Mouse (Mus musculus) left cerebral cortex, adult 2 months (tissue): Measurements from ENCODE around the gene Aspg. TPM values are rescaled to one million over a fixed set of nuclear protein-coding genes. Genes with fewer than 3 reads are reported as not detected.

Experiments
- DNase-seq, 2 experiments: peaks; one replicate each; pipeline ENCODE4 v3.0.0; 2021 to 2022; ENCODE audit warnings: low spot score in 2 of 2, mixed read lengths in 1 of 2; ENCODE audit errors: extremely low spot score in 1 of 2
- H3K27ac ChIP-seq: fragments of 200-600 bp; 2 replicates; pipeline ENCODE4 v1.8.1; 2022
- H3K4me3 ChIP-seq: fragments of 200-600 bp; 2 replicates; pipeline ENCODE4 v1.8.1; 2022
- CTCF ChIP-seq: fragments of 200-600 bp; IDR thresholded peaks from 2 replicates; pipeline ENCODE4 v1.8.1; 2022; ENCODE audit warnings: antibody characterized with exemption, mild to moderate bottlenecking, moderate library complexity
- intact Hi-C: fragments of 180-260 bp; cut with DNase I; formaldehyde crosslinking; loops from one replicate; pipeline ENCODE4 v1.15.1; 2025
- long read RNA-seq, 2 experiments: library from polyadenylated mRNA; stranded (forward); transcript quantifications; one replicate each; pipeline ENCODE4 v2.0.0; 2021; ENCODE audit warnings: borderline mapping rate in 2 of 2
- total RNA-seq, 2 experiments: library from RNA; stranded (reverse); gene quantifications; 2 replicates each; pipeline ENCODE4 v1.2.3; 2021

Gene Aspg
- total RNA-seq = 1 to 10 TPM; 4.7 to 4.9 TPM
- long read RNA-seq, experiment 1 = 0 reads
- long read RNA-seq, experiment 2, partial matches to known transcripts = 0 of 2 reads
- long read RNA-seq, experiment 2, other reads (novel, unspliced or antisense) = 2 of 2 reads

DNA sequence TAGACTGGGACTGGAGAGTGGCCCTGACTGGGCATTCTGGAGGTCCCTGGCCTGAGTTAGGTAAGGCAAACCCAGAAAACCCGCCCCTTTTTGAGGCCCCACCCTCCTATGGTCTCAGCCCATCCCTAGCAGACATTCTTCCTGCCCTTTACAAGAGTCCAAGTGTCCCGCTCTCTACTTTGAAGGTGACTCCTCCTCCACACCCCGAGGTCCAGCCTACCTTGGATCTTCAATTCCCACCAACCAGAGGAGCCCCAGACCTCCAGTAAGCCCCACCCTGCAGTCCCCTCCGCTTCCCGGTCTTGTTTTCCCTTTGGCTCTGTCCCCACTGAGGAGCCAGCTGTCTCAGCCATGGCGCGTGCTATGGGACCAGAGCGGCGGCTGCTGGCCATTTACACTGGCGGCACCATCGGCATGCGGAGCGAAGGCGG is at the start of gene Aspg:
Gene Aspg, plus strand, starts transcription at position 139 of the 431 bp plus-strand sequence.
- intact Hi-C loops = no loop called here
- TF ChIP-seq CTCF = no peak
- Histone ChIP-seq H3K27ac (no peak within 1 kb of the TSS), H3K4me3 (no peak within 1 kb of the TSS)
- no peak for DNase-seq

GRCm38 (mm10) chr12:112077651-112078050 is 28.8 kb upstream of the Aspg start:
- intact Hi-C loops = loop anchor here (1.0 to 2.0 kb wide), 2 partner anchors 13 to 63 kb away; no protein-coding TSS in a partner anchor
- DNase-seq = peak; percentile 56 to 82
- TF ChIP-seq CTCF = peak; percentile 82
- Histone ChIP-seq H3K27ac (no peak overlapping the region), H3K4me3 (no peak overlapping the region)

- no peak overlapping the region for H3K27ac ChIP-seq
- intact Hi-C loops = no loop called here
- no peak for DNase-seq
- no peak overlapping the region for H3K4me3 ChIP-seq
- no peak for TF ChIP-seq CTCF
These were observed 26.6 kb upstream of the Aspg start for GRCm38 (mm10) chr12:112079911-112080310.

DNA sequence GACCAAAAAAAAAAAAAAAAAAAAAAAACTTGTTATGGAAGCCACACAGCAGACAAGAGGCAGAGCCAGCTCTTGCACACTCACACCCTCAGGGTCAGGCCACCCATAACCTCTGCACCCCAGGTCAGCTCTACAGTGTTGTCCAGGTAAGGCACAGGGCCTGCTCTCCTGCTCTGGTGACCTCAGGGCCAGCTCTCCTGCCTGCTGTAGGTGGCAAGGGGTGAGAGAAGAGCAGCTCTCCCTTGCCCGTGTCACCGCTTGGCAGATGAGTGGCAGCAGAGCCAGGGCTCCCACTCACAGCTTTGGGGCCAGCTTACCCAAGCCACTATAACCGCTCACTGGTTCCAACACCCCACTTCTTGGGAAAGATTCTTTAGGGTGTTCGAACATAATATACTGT is 25.6 kb upstream of the Aspg start:
- intact Hi-C loops = no loop called here
- DNase-seq = no peak
- no peak for TF ChIP-seq CTCF
- H3K27ac ChIP-seq = no peak overlapping the region
- no peak overlapping the region for H3K4me3 ChIP-seq

GRCm38 (mm10) chr12:112082241-112082640 is 24.2 kb upstream of the Aspg start:
- TF ChIP-seq CTCF = no peak
- no peak for DNase-seq
- no peak overlapping the region for H3K4me3 ChIP-seq
- no peak overlapping the region for H3K27ac ChIP-seq
- intact Hi-C loops = no loop called here

DNA sequence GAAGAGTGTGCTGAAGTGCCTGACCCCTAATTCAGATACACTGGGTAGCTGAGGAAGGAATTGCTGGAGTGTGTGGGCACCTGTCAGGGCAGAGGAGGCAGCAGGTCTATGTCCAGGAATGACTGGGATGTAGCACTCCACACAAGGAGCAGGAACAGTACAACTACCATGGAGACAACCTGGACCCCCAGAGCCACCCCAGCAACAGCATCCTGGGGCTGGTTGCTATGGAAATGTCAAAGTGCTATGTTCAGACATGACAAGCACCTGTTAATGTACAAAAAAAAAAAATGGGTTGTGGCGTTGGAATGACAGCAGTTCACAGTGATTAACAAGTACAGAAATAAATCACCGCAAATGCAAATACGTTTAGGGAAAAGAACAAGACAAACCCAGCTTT is 20.2 kb upstream of the Aspg start:
- DNase-seq = no peak
- Histone ChIP-seq H3K4me3 (no peak overlapping the region), H3K27ac (no peak overlapping the region)
- no peak for TF ChIP-seq CTCF
- intact Hi-C loops = no loop called here

GRCm38 (mm10) chr12:112086726-112087125 is 19.8 kb upstream of the Aspg start:
- DNase-seq = no peak
- intact Hi-C loops = no loop called here
- Histone ChIP-seq H3K4me3 (no peak overlapping the region), H3K27ac (no peak overlapping the region)
- TF ChIP-seq CTCF = no peak

DNA sequence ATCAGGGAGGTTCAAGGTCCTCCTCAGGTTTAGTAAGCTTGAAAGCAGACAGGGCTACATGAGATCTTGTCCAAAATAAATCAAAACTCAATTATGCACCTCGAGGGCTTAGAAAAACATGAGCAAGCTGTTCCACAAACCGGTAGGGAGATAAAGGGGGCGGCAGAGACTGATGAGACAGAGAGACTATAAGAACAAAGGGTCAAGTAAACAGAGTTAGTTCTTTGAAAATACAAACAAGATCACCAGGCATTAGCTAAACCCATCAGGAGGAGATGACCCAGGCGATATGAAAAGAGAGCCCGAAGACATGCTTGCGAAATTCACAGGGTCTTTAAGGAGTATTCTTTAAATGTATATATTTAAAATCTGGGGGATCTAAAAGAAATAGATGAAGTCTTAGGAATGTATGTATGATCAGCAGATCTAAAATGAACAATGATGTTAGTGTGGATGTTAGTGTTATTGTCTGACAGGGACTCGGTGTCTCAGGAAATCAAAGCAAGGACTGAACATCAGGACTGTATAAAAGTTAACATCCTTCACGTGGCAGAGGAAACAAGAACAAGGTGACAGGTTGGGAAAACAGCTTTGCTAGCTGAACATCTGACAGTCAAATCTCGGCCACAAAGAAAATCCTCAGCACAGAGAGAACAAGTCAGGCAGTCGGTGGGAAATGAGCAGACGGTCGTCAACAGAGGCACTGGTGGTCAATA is 17.7 kb upstream of the Aspg start:
- TF ChIP-seq CTCF = no peak
- no peak for DNase-seq
- Histone ChIP-seq H3K4me3 (no peak overlapping the region), H3K27ac (no peak overlapping the region)
- intact Hi-C loops = no loop called here

GRCm38 (mm10) chr12:112091054-112091453 is 15.4 kb upstream of the Aspg start:
- intact Hi-C loops = loop anchor here (2.0 to 10.0 kb wide), 3 partner anchors 14 to 336 kb away; partner anchors contain the start of gene Klc1
- H3K4me3 ChIP-seq = no peak overlapping the region
- no peak overlapping the region for H3K27ac ChIP-seq
- peak; percentile 90 for TF ChIP-seq CTCF
- peak; percentile 74 to 77 for DNase-seq

DNA sequence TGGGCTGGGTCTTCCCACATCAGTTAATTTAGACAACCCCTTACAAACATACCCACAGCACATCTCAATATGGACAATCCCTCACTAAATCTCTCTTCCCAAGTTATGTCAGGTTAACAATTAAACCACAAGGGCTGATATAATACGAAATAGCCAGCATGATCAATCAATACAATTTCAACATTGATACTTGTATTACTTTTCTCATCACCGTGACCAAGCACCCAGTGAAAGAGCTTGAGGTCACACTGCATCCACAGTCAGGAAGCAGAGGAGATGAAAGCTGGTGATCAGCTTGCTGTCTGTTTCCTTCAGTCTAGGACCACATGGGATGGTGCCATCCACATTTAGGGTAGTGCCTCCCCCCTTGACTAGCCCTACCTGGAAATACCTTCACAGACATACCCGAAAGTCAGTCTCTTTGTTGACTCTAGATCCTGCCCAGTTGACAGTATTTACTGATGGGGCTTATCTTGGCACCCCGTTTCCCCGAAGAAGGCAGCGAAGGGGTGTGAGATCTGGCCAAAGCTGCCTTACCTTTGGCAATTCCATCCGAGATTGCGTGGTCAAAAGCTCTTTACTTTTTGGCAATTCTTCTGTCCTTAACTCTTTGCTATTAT is 12.1 kb upstream of the Aspg start:
- no peak overlapping the region for H3K4me3 ChIP-seq
- TF ChIP-seq CTCF = no peak
- no peak for DNase-seq
- intact Hi-C loops = loop anchor here (5.0 to 10.0 kb wide), 2 partner anchors 217 to 340 kb away; partner anchors contain the start of gene Klc1
- H3K27ac ChIP-seq = no peak overlapping the region

DNA sequence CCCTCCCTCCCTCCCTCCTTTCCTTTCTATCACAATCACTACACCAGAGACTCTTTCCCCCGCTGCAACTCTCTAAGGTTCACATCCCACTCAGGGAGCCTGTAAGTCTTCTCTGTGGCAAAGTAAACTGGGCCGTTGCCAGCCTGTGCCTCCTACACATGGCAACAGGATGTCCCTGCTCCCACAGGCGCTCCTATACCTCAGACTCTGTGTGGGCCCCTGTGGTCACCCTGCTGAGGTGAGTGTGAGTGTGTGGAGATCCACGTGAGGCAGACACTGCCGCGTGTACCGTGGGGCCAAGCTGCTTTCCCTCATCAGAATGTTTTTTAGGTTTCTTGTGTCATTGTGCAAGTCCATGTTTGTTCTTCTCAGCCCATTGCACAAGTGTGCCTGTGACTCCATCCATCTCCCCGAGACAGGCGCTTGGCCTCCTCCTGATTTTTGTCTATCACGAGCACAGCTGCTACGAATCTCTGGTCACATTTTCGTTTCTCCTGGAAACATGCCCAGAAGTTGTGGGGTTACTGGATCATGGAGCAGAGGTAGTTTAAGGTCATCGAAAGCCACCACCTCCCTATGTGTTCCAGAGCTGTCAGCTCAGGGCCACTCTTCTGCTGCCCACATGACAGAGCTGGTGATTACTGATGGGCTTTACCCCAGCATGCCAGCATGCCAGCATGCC is 10.3 kb upstream of the Aspg start:
- DNase-seq = peak; percentile 55 to 58
- intact Hi-C loops = loop anchor here (10.0 kb wide), 1 partner anchor 341 kb away; the partner anchor contains the start of gene Klc1
- no peak for TF ChIP-seq CTCF
- H3K4me3 ChIP-seq = no peak overlapping the region
- H3K27ac ChIP-seq = no peak overlapping the region

GRCm38 (mm10) chr12:112096733-112097117 is 9.8 kb upstream of the Aspg start:
- DNase-seq = no peak
- H3K27ac ChIP-seq = no peak overlapping the region
- TF ChIP-seq CTCF = no peak; the same call in 1 of the 2 replicates
- H3K4me3 ChIP-seq = no peak overlapping the region
- intact Hi-C loops = loop anchor here (10.0 kb wide), 1 partner anchor 342 kb away; the partner anchor contains the start of gene Klc1
